Mouse (Mus musculus): ENCODE results near the gene Ece1. TPM values are rescaled to one million over a fixed set of nuclear protein-coding genes. Genes with fewer than 3 reads are reported as not detected.

The Ece1 gene
- total RNA-seq, 2 experiments from 2014 or later: 105 to 121 TPM

DNA sequence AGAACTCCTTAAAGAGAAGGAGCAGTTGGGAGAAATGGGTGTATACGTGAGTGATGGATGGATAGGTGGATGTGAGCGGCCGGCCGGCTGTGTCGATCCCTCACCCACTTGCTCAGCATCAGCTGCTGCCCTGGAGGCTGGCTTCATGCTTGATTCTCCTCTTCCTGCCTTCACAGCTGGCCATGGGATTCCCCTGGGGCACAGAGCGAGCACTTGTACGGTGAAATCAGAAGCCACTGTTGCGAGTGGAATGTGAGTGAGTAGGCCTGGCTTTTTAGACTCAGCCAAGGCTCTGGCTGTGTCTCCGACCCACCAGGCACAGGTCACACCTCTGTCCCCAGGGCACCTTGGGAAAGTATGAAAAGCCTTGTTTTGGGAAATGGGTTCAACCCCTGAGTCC is 20.6 kb downstream of the Ece1 start:
- DNase-seq: peak; percentile 56 to 70

DNA sequence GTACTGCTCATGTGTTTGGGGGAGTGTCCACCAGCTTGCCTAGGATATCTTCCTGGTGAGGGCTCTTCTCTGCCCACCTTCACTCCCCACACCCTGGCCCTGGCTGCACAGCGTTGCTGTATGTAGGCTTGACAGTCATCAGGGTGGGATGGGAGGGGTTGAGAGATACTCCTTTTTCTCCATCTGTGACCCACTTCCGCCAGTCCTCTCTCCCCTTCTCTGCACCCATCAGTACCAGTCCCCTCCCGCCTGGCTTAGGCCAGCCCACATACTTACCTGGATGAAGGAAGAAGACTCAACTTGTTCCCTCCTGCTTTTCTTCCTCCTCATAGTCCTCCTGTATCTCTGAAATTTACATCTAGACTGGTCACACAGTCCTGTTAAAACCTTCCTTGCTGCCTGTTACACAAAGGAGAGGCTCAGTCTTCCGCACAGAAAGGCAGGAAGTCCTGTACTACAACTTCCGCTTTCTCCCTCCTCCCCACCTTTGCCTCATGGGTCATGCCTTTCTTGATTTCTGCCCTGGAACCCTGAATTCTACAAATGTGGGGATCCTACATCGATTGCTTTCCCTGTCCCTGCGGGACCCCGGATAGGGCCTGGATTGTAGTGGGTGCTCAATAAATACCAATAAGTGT is 21.6 kb downstream of the Ece1 start:
- no peak for DNase-seq

DNA sequence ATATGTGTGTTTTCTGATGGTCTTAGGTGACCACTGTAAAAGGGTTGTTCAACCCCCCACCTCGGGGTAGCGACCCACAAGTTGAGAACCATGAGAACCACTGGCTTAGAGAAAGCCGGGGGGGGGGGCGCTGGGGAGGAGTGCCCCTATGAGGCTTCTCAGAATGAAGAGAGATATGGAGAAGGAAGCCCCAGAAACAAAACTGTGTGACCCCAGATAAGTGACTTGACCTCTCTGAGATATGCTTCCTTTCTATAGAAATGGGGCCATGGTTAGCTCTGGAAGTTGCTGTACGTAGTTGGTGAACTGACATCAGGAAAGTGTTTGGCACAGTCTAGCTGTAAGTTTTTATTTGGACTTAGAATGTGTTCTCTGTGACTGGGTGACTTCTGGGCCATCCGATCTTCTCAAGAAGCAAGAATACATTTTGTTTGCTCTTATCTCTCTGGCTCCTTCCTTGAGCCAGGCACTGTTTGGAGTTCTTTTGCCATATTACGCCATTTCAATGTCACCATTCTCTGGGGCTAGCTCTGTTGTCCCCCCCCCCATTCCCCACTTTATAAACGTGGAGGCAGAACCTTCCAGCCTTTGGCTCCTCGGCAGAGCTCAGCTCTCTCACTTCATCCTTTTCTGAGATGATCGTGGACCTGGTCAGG is 25.4 kb downstream of the Ece1 start:
- no peak for DNase-seq

DNA sequence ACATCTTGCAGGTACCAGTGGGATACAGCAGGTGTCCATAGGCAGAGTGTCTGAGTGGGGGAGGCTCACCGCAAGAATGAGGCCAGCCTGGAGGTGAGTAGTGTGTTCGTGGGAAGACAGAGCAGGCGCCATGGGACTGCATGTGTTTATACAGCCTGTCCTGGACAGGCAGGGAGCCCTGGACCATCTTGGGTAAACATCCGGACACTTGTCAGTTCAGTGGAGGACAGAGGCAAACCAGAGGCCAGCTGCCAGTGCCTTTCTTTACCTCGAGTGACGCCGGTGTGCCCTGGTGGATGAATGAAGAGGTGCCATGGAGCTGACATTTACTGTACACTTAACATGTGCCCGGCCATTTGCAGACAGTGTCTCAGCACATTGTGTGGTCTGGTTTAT is 26.0 kb downstream of the Ece1 start:
- peak in 1 of 2 experiments; percentile 57 for DNase-seq

DNA sequence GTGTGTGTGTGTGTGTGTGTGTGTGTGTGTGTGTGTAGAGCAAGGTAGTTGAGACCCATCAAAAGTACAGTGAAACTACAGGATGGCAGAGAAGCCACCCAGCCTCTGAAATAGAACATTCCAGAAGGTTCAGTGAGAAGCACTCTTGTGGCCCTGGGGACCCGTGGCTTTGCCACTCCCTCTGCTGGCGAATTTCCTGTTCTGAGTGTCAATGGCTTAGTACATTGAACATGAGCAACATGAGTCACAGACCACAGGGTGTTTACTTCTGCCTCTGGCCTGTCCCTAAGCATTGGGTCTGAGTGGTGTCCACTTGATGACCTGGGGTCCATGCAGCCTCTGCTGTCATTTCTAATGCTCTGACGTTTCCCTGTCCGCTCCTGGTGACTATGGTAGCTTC is 28.6 kb downstream of the Ece1 start:
- DNase-seq: peak; percentile 81 to 86

GRCm38 (mm10) chr4:137891553-137892145 is 29.6 kb downstream of the Ece1 start:
- DNase-seq: peak; percentile 65 to 68

DNA sequence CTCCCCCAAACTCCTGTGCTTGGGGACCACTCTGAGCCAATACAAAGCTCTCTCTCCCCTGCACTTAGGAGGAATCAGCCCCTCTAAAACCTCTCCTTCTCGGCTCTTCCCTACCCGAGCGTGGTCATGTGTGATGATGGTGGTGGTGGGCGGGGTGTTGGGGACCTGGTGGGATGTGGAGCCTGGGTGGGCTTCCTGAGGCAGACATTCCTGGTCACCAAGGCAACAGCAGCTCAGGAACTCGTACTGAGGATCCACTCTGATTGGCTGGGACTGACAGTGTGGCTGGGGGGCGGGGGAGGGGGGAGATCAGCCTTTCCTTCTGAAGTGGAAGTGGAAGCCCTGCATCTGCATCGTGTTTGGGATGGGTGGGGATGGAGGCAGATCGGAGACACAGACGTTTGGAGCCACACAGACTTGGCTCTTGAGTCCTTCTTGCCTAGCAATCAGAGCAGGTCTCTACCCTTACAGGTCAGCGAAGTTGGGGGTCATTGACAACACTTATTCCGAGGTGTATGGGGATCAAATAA is 30.7 kb downstream of the Ece1 start:
- DNase-seq: no peak

GRCm38 (mm10) chr4:137896612-137897297 is 34.7 kb downstream of the Ece1 start:
- peak; percentile 42 to 46 for DNase-seq

GRCm38 (mm10) chr4:137897298-137897612 is 35.2 kb downstream of the Ece1 start:
- peak; percentile 86 to 89 for DNase-seq

GRCm38 (mm10) chr4:137898490-137898889 is 36.5 kb downstream of the Ece1 start:
- DNase-seq: no peak

DNA sequence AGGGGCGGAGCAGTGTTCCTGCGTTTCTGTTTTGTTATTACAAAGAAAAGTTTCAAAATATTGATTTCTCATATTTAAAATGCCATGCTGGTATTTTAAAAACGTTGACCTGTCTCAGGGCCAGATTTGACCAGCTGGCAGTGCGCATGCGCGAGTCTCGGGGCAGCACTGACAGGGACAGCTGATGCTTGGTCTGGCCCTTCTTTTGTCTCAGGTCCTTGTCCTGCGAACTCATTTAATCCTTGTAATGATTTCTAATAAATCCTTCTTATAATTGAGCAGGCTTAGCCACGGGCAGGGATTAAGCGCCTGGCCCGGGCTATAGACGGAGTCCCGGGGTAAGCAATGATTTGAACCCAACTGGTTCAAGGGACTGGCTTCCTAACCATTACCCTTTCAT is 40.2 kb downstream of the Ece1 start:
- DNase-seq: no peak

GRCm38 (mm10) chr4:137902873-137903272 is 40.8 kb downstream of the Ece1 start:
- no peak for DNase-seq

GRCm38 (mm10) chr4:137904956-137905551 is 43.0 kb downstream of the Ece1 start:
- no peak for DNase-seq

DNA sequence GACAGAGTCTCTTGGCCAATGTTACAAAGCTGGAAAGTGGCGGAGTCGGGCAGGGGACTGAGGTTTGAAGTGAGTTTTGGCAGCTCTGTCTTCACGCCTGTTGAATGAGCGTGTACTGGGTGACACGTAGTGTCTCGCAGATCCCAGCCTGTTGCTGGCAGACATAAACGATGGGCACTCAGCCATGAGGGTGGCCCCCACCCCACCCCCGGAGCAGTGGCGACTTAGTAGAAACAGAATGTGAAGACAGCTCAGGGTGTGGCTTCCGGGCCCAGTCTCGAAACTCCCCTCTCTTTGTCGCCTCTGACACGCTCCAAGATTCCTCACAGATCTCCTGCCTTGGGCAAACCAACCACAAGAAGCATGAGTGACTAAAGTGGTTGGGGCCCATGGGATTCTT is 45.9 kb downstream of the Ece1 start:
- peak; percentile 74 to 81 for DNase-seq

- DNase-seq: no peak
These were observed 46.5 kb downstream of the Ece1 start for GRCm38 (mm10) chr4:137908489-137908888.

DNA sequence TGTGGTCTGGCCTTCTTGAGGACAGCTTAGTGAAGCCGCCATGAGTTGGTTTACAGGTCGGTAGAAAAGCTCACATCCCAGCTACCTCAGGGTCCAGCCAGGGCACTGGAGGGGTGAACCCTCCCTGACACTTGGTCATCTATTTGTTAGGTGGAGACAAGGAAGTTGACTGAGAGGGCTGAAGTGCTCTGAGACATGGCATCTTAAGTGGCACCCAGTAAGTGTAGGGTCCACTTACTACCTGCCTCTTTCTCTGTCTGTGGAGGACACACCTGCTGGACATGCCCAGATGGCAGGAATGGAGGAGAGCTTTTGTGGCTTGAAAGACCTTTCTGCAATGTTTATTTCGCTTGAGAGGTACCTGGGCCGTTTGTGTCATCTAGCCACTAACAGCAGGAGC is 46.9 kb downstream of the Ece1 start:
- DNase-seq: no peak

- DNase-seq: no peak
These were observed 47.4 kb downstream of the Ece1 start for GRCm38 (mm10) chr4:137909471-137909870.

DNA sequence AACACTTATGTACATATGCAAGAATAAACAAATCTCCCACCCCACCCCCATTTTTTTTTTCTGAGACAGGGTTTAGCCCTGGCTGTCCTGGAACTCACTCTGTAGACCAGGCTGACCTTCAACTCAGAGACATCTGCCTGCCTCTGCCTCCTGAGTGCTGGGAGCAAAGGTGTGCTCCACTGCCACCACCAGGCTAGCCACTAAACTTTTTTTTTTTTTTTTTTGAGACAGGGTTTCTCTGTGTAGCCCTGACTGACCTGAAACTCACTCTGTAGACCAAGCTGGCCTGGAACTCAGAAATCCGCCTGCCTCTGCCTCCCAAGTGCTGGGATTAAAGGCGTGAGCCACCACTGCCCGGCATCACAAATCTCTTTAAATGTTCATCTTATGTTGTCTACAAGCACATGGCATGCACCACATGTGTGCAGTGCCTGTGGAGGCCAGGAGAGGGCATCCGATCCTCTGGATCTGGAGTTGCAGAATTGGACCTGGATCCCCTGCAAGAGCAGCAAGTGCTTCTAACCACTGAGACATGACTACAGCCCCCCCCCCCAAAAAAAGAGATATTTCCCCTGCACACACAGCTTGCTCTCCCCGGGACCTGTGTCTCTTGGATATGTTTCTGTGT is 48.5 kb downstream of the Ece1 start:
- no peak for DNase-seq

DNA sequence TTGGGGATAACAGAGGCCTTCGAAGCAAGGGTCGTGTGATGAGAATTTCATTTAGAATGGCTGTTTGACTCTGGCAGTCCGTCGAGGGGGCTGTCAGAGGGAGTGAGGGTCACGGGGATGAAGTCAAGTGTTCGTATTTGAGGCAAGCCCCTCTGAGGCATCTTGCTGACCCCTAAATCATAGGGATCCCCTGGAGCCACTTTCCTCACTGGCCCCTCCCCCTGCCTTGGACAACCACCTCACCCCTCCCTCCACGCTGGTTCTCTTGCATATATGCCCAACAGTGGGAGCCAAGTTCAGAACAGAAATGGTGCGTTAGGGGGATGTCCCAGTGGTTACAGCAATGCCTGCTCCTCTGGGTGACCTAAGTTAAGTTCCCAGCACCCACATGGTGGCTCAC is 49.6 kb downstream of the Ece1 start:
- DNase-seq: no peak

DNA sequence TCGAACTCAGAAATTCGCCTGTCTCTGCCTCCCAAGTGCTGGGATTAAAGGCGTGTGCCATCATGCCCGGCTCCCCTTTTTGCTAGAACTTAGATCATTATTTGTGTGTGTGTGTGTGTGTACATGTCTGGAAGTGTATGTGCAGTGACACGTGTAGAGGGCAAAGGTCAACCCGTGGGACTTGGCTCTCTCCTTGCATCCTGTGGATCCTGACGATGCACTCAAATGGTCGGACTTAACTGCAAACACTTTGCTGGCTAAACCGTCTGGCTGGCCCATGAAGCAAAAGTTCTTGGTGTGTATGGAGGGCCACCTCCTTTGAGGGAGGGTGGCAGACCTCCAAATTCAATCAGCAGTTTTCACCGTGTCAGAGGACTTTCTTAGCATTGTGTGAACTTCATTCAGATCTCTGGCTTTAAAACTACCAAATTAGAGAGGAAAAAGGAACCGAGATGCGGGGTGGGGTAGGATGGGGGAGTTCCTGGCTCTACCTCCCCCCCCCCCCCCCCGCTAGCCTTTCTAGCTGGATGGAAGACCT is 50.8 kb downstream of the Ece1 start:
- DNase-seq: peak in 1 of 2 experiments; percentile 37

- DNase-seq: peak; percentile 86 to 92
These were observed 51.5 kb downstream of the Ece1 start for GRCm38 (mm10) chr4:137913321-137914057.

Data from heart, adult 18-20 months (tissue).